Mouse (Mus musculus) heart, postnatal 0 days (tissue): ENCODE measurements at regions not wholly inside any gene's neighbourhood (a gene's known extent, or its start where the extent isn't known, plus 50 kb on each side); places are given as distances from the start of the nearest gene placed in this dataset.

Experiments
- ATAC-seq: fragments of 200-750 bp; cut with Nextera tagmentation; 2 replicates; pipeline ENCODE4 v1.8.0; 2017; ENCODE audit warnings: low read depth, moderate number of reproducible peaks, moderate library complexity; ENCODE audit not compliant: insufficient read depth
- DNase-seq: peaks from one replicate; pipeline ENCODE4 v3.0.0-alpha.2; 2016; ENCODE audit warnings: low spot score
- H3K27ac ChIP-seq: fragments of 300-500 bp; sonication (generic); 2 replicates; pipeline ENCODE4 v1.5.1; 2014; ENCODE audit warnings: low read depth, mild to moderate bottlenecking
- H3K27me3 ChIP-seq: fragments of 300-500 bp; sonication (generic); 2 replicates; pipeline ENCODE4 v1.6.1; 2014; ENCODE audit warnings: low read length, mixed read lengths; ENCODE audit not compliant: control insufficient read depth, insufficient read depth
- H3K36me3 ChIP-seq: fragments of 300-500 bp; sonication (generic); replicated peaks from 2 replicates; pipeline ENCODE4 v1.6.1; 2014; ENCODE audit warnings: low read length, mixed read lengths; ENCODE audit not compliant: control insufficient read depth, insufficient read depth
- H3K4me1 ChIP-seq: fragments of 300-500 bp; sonication (generic); 2 replicates; pipeline ENCODE4 v1.6.1; 2014; ENCODE audit warnings: antibody characterized with exemption; ENCODE audit not compliant: control insufficient read depth, insufficient read depth
- H3K4me2 ChIP-seq: fragments of 300-500 bp; sonication (generic); 2 replicates; pipeline ENCODE4 v1.6.1; 2014; ENCODE audit warnings: low read depth, mild to moderate bottlenecking, low read length, moderate library complexity
- H3K4me3 ChIP-seq: fragments of 300-500 bp; sonication (generic); 2 replicates; pipeline ENCODE4 v1.5.1; 2014; ENCODE audit warnings: low read depth, low read length
- H3K9ac ChIP-seq: fragments of 300-500 bp; sonication (generic); replicated peaks from 2 replicates; pipeline ENCODE4 v1.6.1; 2014; ENCODE audit warnings: low read depth, low read length, mixed read lengths
- H3K9me3 ChIP-seq: fragments of 300-500 bp; sonication (generic); replicated peaks from 2 replicates; pipeline ENCODE4 v1.6.1; 2016; ENCODE audit warnings: low read length; ENCODE audit not compliant: control insufficient read depth
- CTCF ChIP-seq: IDR thresholded peaks from 2 replicates; pipeline ENCODE4 v1.5.1; 2016; ENCODE audit warnings: antibody characterized with exemption, control low read depth, low read depth
- EP300 ChIP-seq: IDR thresholded peaks from 2 replicates; pipeline ENCODE4 v1.6.1; 2016; ENCODE audit warnings: antibody characterized with exemption, low read depth
- WGBS: fragments of 180-500 bp; shearing (Covaris S2); extraction: QIAGEN DNeasy Blood & Tissue Kit; methylation state at CpG from one replicate; pipeline ENCODE4 v1.1.7; 2014; 5-methylcytosine and 5-hydroxymethylcytosine counted together

DNA sequence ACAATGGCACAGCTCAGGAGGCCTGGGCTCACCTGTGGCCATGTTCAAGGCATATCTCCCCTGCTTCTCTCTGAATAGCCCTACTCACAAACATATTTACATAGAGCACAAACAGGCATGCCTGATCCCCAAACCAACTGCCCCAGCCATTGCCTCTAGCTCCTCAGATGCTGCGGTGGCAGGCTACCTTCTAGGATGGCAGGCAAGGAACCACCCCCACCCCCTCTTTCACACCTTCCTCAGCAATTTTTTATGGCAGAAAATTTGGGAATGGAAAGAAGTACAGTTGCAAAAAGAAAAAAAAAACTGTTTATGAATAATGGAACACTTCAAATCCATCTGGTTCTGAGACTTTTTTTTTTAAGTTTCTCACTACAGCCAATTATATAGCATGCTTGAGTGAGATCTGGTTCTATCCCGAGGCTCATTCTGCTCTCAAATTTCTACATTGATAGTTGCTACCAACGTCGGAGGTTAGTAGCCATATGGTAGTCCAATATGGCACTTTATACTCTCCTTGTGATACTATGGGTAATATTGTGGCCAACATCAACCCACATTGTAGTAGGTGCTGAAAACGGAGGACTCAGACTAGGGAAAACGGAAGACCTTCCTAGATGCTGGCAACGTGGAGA lies 136.8 kb upstream of the Gm10295 start:
- DNase-seq (no peak), ATAC-seq (no peak)
- Histone ChIP-seq H3K27ac (no peak overlapping the region), H3K4me3 (no peak overlapping the region), H3K4me2 (no peak overlapping the region), H3K9ac (no peak overlapping the region), H3K9me3 (no peaks in the 10 kb centered on the region), H3K36me3 (no peaks in the 10 kb centered on the region), H3K4me1 (no peaks in the 10 kb centered on the region), H3K27me3 (no peaks in the 10 kb centered on the region)
- WGBS, result 79% methylated on average over 7 of the region's 7 CpGs
- no peak for TF ChIP-seq EP300
- no peak for TF ChIP-seq CTCF

DNA sequence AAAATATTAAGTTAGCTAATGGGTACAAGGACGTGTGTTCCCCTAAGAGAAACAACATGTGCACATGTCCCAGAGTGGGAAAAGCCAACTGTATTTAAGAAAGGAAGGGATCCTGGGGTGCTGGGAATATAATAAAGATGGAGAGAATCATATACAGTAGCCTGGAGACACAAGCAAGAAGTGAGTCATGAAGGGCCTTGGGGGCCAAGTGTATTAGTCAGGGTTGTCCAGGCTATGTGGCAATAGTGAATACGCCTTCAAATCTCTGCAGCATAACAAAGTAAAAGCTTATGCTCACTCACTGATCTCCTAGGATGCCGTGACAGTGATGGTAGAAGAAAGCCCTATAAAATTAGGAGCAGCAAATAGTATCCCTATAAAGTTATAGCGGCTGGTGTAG lies 124.1 kb upstream of the Gm10295 start:
- Histone ChIP-seq H3K9ac (no peak overlapping the region), H3K27ac (no peak overlapping the region), H3K9me3 (no peaks in the 10 kb centered on the region), H3K4me3 (no peak overlapping the region), H3K36me3 (no peaks in the 10 kb centered on the region), H3K4me2 (no peak overlapping the region), H3K4me1 (peaks cover 8% of the 10 kb centered on the region), H3K27me3 (no peaks in the 10 kb centered on the region)
- 73% methylated on average over 4 of the region's 4 CpGs for WGBS
- DNase-seq (no peak), ATAC-seq (no peak)
- TF ChIP-seq CTCF, result no peak
- TF ChIP-seq EP300, result no peak

DNA sequence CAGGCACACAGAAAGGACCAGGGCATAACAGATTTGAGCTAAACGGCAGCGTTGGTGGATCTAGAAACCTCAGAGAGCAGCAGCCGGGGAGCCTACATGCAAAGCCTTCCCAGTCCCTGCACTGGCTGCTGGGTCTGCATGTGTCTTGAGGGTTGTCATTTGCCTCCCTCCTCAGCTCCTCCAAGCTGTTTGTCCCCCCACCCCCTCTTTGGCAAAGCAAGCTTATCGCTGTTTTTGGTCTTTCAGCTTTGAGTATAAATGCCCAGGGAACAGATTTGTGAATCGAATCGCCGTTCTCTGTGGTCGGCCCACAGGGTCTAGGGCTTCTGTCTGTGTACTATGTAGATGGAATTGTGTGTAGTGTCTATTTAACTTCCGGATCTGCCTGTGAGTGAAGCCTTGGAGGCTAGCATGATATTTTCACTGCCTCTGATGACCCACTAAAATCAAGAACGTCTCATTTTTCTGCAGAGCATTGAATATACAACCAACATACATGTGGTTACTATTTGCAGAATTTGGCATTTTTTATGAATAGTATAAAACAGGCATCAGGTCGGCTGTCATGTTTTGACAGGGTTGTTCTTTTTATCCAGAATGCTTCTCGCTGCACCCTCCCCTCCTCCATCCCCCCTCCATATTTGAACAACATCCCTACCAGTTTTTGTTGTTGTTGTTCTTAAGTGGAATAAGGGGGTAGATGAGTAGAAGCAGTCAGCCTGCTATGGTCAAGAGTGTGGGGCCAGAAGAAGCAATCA lies 121.3 kb upstream of the Gm10295 start:
- peaks cover 8% of the 10 kb centered on the region for H3K4me1 ChIP-seq
- H3K9ac ChIP-seq, result no peak overlapping the region
- TF ChIP-seq CTCF (no peak), EP300 (no peak)
- H3K27me3 ChIP-seq, result no peaks in the 10 kb centered on the region
- DNase-seq (no peak), ATAC-seq (no peak)
- H3K27ac ChIP-seq, result no peak overlapping the region
- H3K36me3 ChIP-seq, result no peaks in the 10 kb centered on the region
- H3K4me3 ChIP-seq, result no peak overlapping the region
- H3K4me2 ChIP-seq, result no peak overlapping the region
- no peaks in the 10 kb centered on the region for H3K9me3 ChIP-seq
- WGBS, result 56% methylated on average over 12 of the region's 12 CpGs

DNA sequence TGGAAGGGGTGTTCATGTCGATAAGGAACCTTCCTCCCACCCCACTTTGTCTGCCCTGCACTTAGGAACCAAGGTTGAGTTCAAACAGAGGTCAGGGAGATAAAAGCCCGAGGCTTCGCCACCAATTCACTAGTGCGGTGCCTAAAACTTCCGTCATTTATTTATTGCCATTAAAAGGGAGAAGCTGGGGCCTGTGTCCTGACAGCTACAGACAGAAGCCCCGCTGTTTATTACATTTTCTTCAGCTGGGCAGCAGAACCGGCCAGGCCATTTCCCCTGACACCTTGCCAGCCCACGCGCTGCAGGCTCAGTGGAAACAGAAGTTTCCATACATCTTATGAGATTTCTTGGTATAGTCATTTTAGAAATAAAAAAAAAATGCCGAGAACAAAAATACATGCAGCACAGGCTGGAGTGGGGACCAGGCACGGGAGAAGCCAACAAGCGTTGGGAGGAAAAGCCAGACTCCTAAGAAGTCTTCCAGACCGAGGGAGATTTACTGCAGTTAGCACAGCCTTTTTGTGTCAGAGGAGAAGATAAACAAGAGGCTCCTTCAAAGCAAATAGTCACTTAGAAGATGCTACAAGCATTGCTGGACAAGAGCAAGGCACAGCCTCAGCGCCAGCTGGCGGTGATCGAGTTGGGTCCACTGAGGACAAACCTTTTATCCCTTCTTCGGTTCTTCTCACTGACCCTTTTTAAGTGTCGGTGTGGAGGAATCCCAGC lies 120.5 kb upstream of the Gm10295 start:
- 0 out of 2 replicates have a peak overlapping the region, but pooled peaks have one; percentile 5 for H3K27ac ChIP-seq
- no peak for DNase-seq
- no peak overlapping the region for H3K9ac ChIP-seq
- no peaks in the 10 kb centered on the region for H3K9me3 ChIP-seq
- H3K36me3 ChIP-seq, result no peaks in the 10 kb centered on the region
- 0 out of 2 replicates have a peak overlapping the region, but pooled peaks have one; percentile 6 for H3K4me3 ChIP-seq
- peak; percentile 20; the same call in 1 of the 2 replicates for ATAC-seq
- TF ChIP-seq EP300 (no peak), CTCF (no peak)
- peak overlapping the region; percentile 33 for H3K4me2 ChIP-seq
- H3K4me1 ChIP-seq, result peaks cover 8% of the 10 kb centered on the region
- 21% methylated on average over 18 of the region's 18 CpGs for WGBS
- H3K27me3 ChIP-seq, result no peaks in the 10 kb centered on the region

DNA sequence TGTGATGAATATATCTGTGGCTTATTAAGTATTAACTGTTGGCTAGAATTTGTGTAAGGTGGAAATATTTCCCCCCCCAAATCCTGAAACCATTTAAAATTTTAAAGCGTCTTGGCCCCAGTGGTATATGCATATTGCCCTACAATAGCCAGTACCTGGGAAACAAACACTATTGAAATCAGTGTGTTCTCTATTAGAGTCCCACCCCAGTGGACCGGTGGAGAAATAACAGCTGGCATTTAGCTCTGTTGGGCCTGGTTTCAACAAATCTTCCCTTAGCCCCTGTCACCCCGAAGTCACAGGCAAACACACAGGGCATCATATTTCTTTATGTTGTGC lies 120.0 kb upstream of the Gm10295 start:
- no peak overlapping the region for H3K9ac ChIP-seq
- peak overlapping the region; percentile 33 for H3K4me2 ChIP-seq
- WGBS, result 26% methylated on average over 3 of the region's 3 CpGs
- H3K27me3 ChIP-seq, result no peaks in the 10 kb centered on the region
- H3K9me3 ChIP-seq, result no peaks in the 10 kb centered on the region
- 0 out of 2 replicates have a peak, but pooled peaks have one; percentile 11 for ATAC-seq
- peak; percentile 15 for DNase-seq
- TF ChIP-seq EP300 (no peak), CTCF (no peak)
- no peak overlapping the region for H3K27ac ChIP-seq
- no peak overlapping the region for H3K4me3 ChIP-seq
- no peaks in the 10 kb centered on the region for H3K36me3 ChIP-seq
- peaks cover 8% of the 10 kb centered on the region for H3K4me1 ChIP-seq
